Mouse (Mus musculus): ENCODE results near the gene Stk39.

GRCm38 (mm10) chr2:68284391-68284790 is 187.7 kb downstream of the Stk39 start:
- TF ChIP-seq POLR2A (IDR thresholded peaks at IDR 0.05; ENCODE audit: insufficient read depth, low read depth, low read length) (no peak), CTCF (IDR thresholded peaks at IDR 0.05; ENCODE audit: insufficient read depth, low read depth, low read length) (no peak)

Measured in olfactory bulb, adult 2 months (tissue).